Mouse (Mus musculus): ENCODE results near the gene 1700001P01Rik. TPM values are rescaled to one million over a fixed set of nuclear protein-coding genes. Genes with fewer than 3 reads are reported as not detected.

1700001P01Rik gene
- polyA plus RNA-seq, 1 experiment, result 0.38 TPM

- Histone ChIP-seq H3K27ac (ENCODE audit: control insufficient read depth, insufficient read depth, low read length) (no peak overlapping the region), H3K36me3 (ENCODE audit: control insufficient read depth, insufficient read depth, low read length) (no peaks in the 10 kb centered on the region), H3K4me1 (replicated peaks; ENCODE audit: control insufficient read depth, insufficient read depth, low read length) (peaks cover 66% of the 10 kb centered on the region), H3K27me3 (ENCODE audit: control insufficient read depth, insufficient read depth, low read length) (no peaks in the 10 kb centered on the region), H3K4me3 (ENCODE audit: control insufficient read depth, insufficient read depth, low read length) (no peak overlapping the region)
- WGBS, result 95% methylated on average over 7 of the region's 7 CpGs
- no peak for TF ChIP-seq POLR2A (IDR thresholded peaks at IDR 0.05; ENCODE audit: control insufficient read depth, extremely low read depth, insufficient read depth, low read length, poor library complexity)
- TF ChIP-seq CTCF (IDR thresholded peaks at IDR 0.05; ENCODE audit: borderline replicate concordance, control insufficient read depth, extremely low read depth, insufficient read depth, low read length, poor library complexity), result no peak
- no peak for DNase-seq
Measured at GRCm38 (mm10) chr11:97806613-97806964, 30.9 kb upstream of the 1700001P01Rik start.

GRCm38 (mm10) chr11:97805662-97806612, 30.2 kb upstream of the 1700001P01Rik start:
- no peak for DNase-seq
- Histone ChIP-seq H3K27me3 (ENCODE audit: control insufficient read depth, insufficient read depth, low read length) (no peaks in the 10 kb centered on the region), H3K27ac (ENCODE audit: control insufficient read depth, insufficient read depth, low read length) (no peak overlapping the region), H3K36me3 (ENCODE audit: control insufficient read depth, insufficient read depth, low read length) (no peaks in the 10 kb centered on the region), H3K4me1 (replicated peaks; ENCODE audit: control insufficient read depth, insufficient read depth, low read length) (peaks cover 66% of the 10 kb centered on the region), H3K4me3 (ENCODE audit: control insufficient read depth, insufficient read depth, low read length) (no peak overlapping the region)
- 88% methylated on average over 15 of the region's 15 CpGs for WGBS
- TF ChIP-seq CTCF (IDR thresholded peaks at IDR 0.05; ENCODE audit: borderline replicate concordance, control insufficient read depth, extremely low read depth, insufficient read depth, low read length, poor library complexity), result no peak
- TF ChIP-seq POLR2A (IDR thresholded peaks at IDR 0.05; ENCODE audit: control insufficient read depth, extremely low read depth, insufficient read depth, low read length, poor library complexity), result no peak

GRCm38 (mm10) chr11:97804841-97805661, 29.3 kb upstream of the 1700001P01Rik start:
- WGBS, result 81% methylated on average over 9 of the region's 9 CpGs
- Histone ChIP-seq H3K27me3 (ENCODE audit: control insufficient read depth, insufficient read depth, low read length) (no peaks in the 10 kb centered on the region), H3K4me3 (ENCODE audit: control insufficient read depth, insufficient read depth, low read length) (no peak overlapping the region), H3K27ac (ENCODE audit: control insufficient read depth, insufficient read depth, low read length) (no peak overlapping the region), H3K4me1 (replicated peaks; ENCODE audit: control insufficient read depth, insufficient read depth, low read length) (peaks cover 61% of the 10 kb centered on the region), H3K36me3 (ENCODE audit: control insufficient read depth, insufficient read depth, low read length) (no peaks in the 10 kb centered on the region)
- TF ChIP-seq CTCF (IDR thresholded peaks at IDR 0.05; ENCODE audit: borderline replicate concordance, control insufficient read depth, extremely low read depth, insufficient read depth, low read length, poor library complexity), result no peak
- no peak for TF ChIP-seq POLR2A (IDR thresholded peaks at IDR 0.05; ENCODE audit: control insufficient read depth, extremely low read depth, insufficient read depth, low read length, poor library complexity)
- no peak for DNase-seq

- DNase-seq, result no peak
- Histone ChIP-seq H3K27ac (ENCODE audit: control insufficient read depth, insufficient read depth, low read length) (no peak overlapping the region), H3K4me1 (replicated peaks; ENCODE audit: control insufficient read depth, insufficient read depth, low read length) (peaks cover 52% of the 10 kb centered on the region), H3K27me3 (ENCODE audit: control insufficient read depth, insufficient read depth, low read length) (no peaks in the 10 kb centered on the region), H3K4me3 (ENCODE audit: control insufficient read depth, insufficient read depth, low read length) (no peak overlapping the region), H3K36me3 (ENCODE audit: control insufficient read depth, insufficient read depth, low read length) (no peaks in the 10 kb centered on the region)
- 89% methylated on average over 5 of the region's 5 CpGs for WGBS
- no peak for TF ChIP-seq POLR2A (IDR thresholded peaks at IDR 0.05; ENCODE audit: control insufficient read depth, extremely low read depth, insufficient read depth, low read length, poor library complexity)
- no peak for TF ChIP-seq CTCF (IDR thresholded peaks at IDR 0.05; ENCODE audit: borderline replicate concordance, control insufficient read depth, extremely low read depth, insufficient read depth, low read length, poor library complexity)
Measured at GRCm38 (mm10) chr11:97803847-97804246, 28.1 kb upstream of the 1700001P01Rik start.

GRCm38 (mm10) chr11:97802495-97802894, 26.8 kb upstream of the 1700001P01Rik start:
- Histone ChIP-seq H3K27me3 (ENCODE audit: control insufficient read depth, insufficient read depth, low read length) (no peaks in the 10 kb centered on the region), H3K36me3 (ENCODE audit: control insufficient read depth, insufficient read depth, low read length) (no peaks in the 10 kb centered on the region), H3K27ac (ENCODE audit: control insufficient read depth, insufficient read depth, low read length) (no peak overlapping the region), H3K4me1 (replicated peaks; ENCODE audit: control insufficient read depth, insufficient read depth, low read length) (peaks cover 38% of the 10 kb centered on the region), H3K4me3 (ENCODE audit: control insufficient read depth, insufficient read depth, low read length) (no peak overlapping the region)
- WGBS, result 83% methylated on average over 6 of the region's 6 CpGs
- TF ChIP-seq POLR2A (IDR thresholded peaks at IDR 0.05; ENCODE audit: control insufficient read depth, extremely low read depth, insufficient read depth, low read length, poor library complexity) (no peak), CTCF (IDR thresholded peaks at IDR 0.05; ENCODE audit: borderline replicate concordance, control insufficient read depth, extremely low read depth, insufficient read depth, low read length, poor library complexity) (no peak)
- DNase-seq, result no peak

- no peak for TF ChIP-seq CTCF (IDR thresholded peaks at IDR 0.05; ENCODE audit: borderline replicate concordance, control insufficient read depth, extremely low read depth, insufficient read depth, low read length, poor library complexity)
- TF ChIP-seq POLR2A (IDR thresholded peaks at IDR 0.05; ENCODE audit: control insufficient read depth, extremely low read depth, insufficient read depth, low read length, poor library complexity), result no peak
- Histone ChIP-seq H3K4me1 (replicated peaks; ENCODE audit: control insufficient read depth, insufficient read depth, low read length) (peaks cover 36% of the 10 kb centered on the region), H3K4me3 (ENCODE audit: control insufficient read depth, insufficient read depth, low read length) (no peak overlapping the region), H3K27me3 (ENCODE audit: control insufficient read depth, insufficient read depth, low read length) (no peaks in the 10 kb centered on the region), H3K27ac (ENCODE audit: control insufficient read depth, insufficient read depth, low read length) (no peak overlapping the region), H3K36me3 (ENCODE audit: control insufficient read depth, insufficient read depth, low read length) (no peaks in the 10 kb centered on the region)
- 76% methylated on average over 1 of the region's 1 CpGs for WGBS
- no peak for DNase-seq
Measured at GRCm38 (mm10) chr11:97802194-97802470, 26.4 kb upstream of the 1700001P01Rik start.

All from thymus, adult 2 months (tissue).